Mouse (Mus musculus) thymus, postnatal 14 days (tissue): Measurements from ENCODE around the gene Myof.
A peak's percentile ranks its signal among the peaks of the same experiment; 100 is the strongest.

ENCODE experiments used
- DNase-seq: peaks from one replicate; pipeline ENCODE4 v3.0.0; 2021

Gene Myof

GRCm38 (mm10) chr19:38043281-38043981, at the start of gene Myof:
TSS of gene Myof (minus strand) at chr19:38043577.
- peak; percentile 55 for DNase-seq

- DNase-seq: no peak
Observed at GRCm38 (mm10) chr19:38091512-38091985, 48.2 kb upstream of the Myof start.

- DNase-seq: no peak
Observed at GRCm38 (mm10) chr19:38089358-38089757, 46.0 kb upstream of the Myof start.

- no peak for DNase-seq
Observed at GRCm38 (mm10) chr19:38086948-38087551, 43.7 kb upstream of the Myof start.

GRCm38 (mm10) chr19:38085841-38086240, 42.5 kb upstream of the Myof start:
- DNase-seq: no peak

GRCm38 (mm10) chr19:38082931-38083525, 39.7 kb upstream of the Myof start:
- DNase-seq: no peak

- DNase-seq: no peak
Observed at GRCm38 (mm10) chr19:38081361-38081760, 38.0 kb upstream of the Myof start.

GRCm38 (mm10) chr19:38077851-38078540, 34.6 kb upstream of the Myof start:
- no peak for DNase-seq

GRCm38 (mm10) chr19:38076251-38076650, 32.9 kb upstream of the Myof start:
- DNase-seq: no peak

- DNase-seq: no peak
Observed at GRCm38 (mm10) chr19:38075051-38075450, 31.7 kb upstream of the Myof start.

GRCm38 (mm10) chr19:38073226-38073625, 29.8 kb upstream of the Myof start:
- DNase-seq: no peak

- no peak for DNase-seq
Observed at GRCm38 (mm10) chr19:38064051-38064450, 20.7 kb upstream of the Myof start.

GRCm38 (mm10) chr19:38063201-38063600, 19.8 kb upstream of the Myof start:
- DNase-seq: no peak

GRCm38 (mm10) chr19:38056931-38057330, 13.6 kb upstream of the Myof start:
- DNase-seq: no peak

GRCm38 (mm10) chr19:38056276-38056675, 12.9 kb upstream of the Myof start:
- DNase-seq: no peak

GRCm38 (mm10) chr19:38055798-38056197, 12.4 kb upstream of the Myof start:
- no peak for DNase-seq

- peak; percentile 98 for DNase-seq
Observed at GRCm38 (mm10) chr19:38054720-38055192, 11.4 kb upstream of the Myof start, which contains the start of gene Cep55. TSS of gene Cep55 (plus strand) at chr19:38055011.

- no peak for DNase-seq
Observed at GRCm38 (mm10) chr19:38054149-38054719, 10.9 kb upstream of the Myof start.

GRCm38 (mm10) chr19:38053227-38054041, 10.1 kb upstream of the Myof start:
- DNase-seq: no peak

GRCm38 (mm10) chr19:38049686-38050085, 6.3 kb upstream of the Myof start:
- no peak for DNase-seq

- DNase-seq: no peak
Observed at GRCm38 (mm10) chr19:38045198-38045597, 1.8 kb upstream of the Myof start.

- no peak for DNase-seq
Observed at GRCm38 (mm10) chr19:38042261-38042722, 1.1 kb downstream of the Myof start.
